Mouse (Mus musculus) cerebellum, adult 2 months (tissue): ENCODE measurements at regions not wholly inside any gene's neighbourhood (a gene's known extent, or its start where the extent isn't known, plus 50 kb on each side); places are given as distances from the start of the nearest gene placed in this dataset.

Experiments
- DNase-seq, 2 experiments: peaks; one replicate each; pipeline ENCODE4 v3.0.0; 2021
- H3K27ac ChIP-seq: fragments of 200-500 bp; 2 replicates; pipeline ENCODE4 v1.5.1; 2012; ENCODE audit warnings: low read length, control low read depth, inconsistent platforms; ENCODE audit not compliant: insufficient read depth
- H3K27me3 ChIP-seq: fragments of 200-500 bp; 2 replicates; pipeline ENCODE4 v1.6.1; 2012; ENCODE audit warnings: inconsistent platforms, mild to moderate bottlenecking, low read length, moderate library complexity; ENCODE audit not compliant: control insufficient read depth, insufficient read depth
- H3K4me1 ChIP-seq: fragments of 200-500 bp; 2 replicates; pipeline ENCODE4 v1.6.1; 2011; ENCODE audit warnings: low read length; ENCODE audit not compliant: control insufficient read depth, insufficient read depth
- H3K4me3 ChIP-seq: fragments of 200-500 bp; replicated peaks from 2 replicates; pipeline ENCODE3; 2011; ENCODE audit warnings: mild to moderate bottlenecking, low read depth, low read length, control low read depth; ENCODE audit not compliant: insufficient read depth
- CTCF ChIP-seq: fragments of 200-500 bp; IDR thresholded peaks from 2 replicates; pipeline ENCODE4 v1.5.1; 2011; ENCODE audit warnings: low read depth, mild to moderate bottlenecking, control low read depth, low read length, moderate library complexity, borderline replicate concordance; ENCODE audit not compliant: insufficient read depth
- POLR2A ChIP-seq: fragments of 200-500 bp; IDR thresholded peaks from 2 replicates; pipeline ENCODE4 v1.6.1; 2011; ENCODE audit warnings: low read length, control low read depth, borderline replicate concordance; ENCODE audit not compliant: insufficient read depth
- WGBS: fragments of 180-500 bp; shearing (Covaris S2); methylation state at CpG from one replicate; pipeline ENCODE4 v1.1.7; 2018; 5-methylcytosine and 5-hydroxymethylcytosine counted together

DNA sequence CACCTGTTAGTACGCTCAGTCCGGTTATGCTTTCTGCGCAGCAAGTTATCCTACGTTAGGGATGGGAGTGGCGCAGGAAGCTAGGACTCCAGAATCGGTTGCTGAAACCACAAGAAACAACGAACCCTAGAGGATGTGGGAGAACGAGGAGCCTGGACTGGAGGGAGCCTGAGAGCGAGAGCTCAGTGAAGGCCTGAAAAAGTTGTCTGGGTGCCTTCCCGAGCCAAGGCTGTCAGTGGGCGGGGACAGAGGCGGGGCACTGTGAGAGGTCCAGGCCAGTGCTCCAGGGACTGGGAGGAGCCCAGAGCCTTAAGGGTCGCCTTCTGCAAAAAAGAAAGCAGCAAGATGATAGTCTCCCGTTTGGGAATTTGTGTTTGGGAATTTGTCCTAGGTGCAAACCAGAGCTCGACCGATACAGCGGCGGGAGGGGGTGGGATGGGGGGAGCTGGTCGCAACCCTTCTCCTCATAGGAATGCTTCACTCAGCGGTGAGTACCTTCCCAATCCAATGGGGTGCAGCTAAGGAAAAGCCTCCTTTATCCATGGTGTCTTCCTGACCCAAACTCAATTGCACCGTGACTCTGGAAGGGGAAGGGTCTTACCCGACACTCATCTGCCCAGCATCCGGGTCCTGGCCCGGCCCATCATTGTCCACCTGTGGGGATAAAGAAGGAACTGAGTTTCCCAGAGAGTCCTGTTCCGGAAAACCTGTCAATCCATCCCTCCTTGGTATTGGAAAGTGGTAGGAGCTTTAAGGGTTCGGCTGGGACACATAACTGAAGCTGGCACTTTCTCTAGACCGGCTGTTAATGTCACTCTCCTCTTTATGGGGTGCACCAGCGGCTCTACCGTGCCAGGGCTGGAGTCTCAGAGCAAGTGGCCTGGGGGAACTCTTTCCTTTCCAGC, 453.6 kb upstream of the Tmem132c start:
- peak; percentile 2 to 5 for DNase-seq
- TF ChIP-seq POLR2A: no peak
- no peak for TF ChIP-seq CTCF
- 5% methylated on average over 29 of the region's 29 CpGs for WGBS
- Histone ChIP-seq H3K27me3 (no peaks in the 10 kb centered on the region; the same call in 1 of the 2 replicates), H3K27ac (no peak overlapping the region), H3K4me1 (no peaks in the 10 kb centered on the region; the same call in 1 of the 2 replicates), H3K4me3 (peak overlapping the region; percentile 31)

DNA sequence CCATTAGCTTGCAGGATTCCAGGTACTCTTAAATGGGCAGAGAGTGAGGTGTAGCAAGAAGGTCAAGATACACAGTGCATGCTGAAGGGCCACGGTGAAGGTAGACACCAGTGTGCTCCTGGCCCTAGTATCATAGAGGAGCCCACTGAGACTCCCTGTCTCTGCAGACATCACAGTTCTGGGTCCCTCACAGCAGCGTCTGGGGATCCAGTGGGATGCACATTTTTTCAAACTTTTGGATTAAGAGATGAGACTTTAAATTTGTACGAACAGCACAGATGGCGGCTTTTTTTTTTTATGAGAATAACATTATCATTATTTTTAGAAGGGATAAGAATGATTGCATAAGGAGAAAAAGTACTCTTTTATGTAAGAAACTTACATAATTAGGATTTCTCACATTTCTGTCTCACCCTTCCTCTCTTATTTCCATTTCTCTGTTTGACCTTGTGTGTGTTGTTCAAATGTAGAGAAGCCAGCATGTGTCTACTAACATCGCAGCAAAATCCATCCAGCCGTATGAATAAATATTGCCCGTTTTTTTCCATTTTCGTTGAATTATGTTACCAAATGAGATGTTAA, 441.8 kb upstream of the Tmem132c start:
- H3K27ac ChIP-seq: no peak overlapping the region
- WGBS: 92% methylated on average over 8 of the region's 8 CpGs
- no peak for DNase-seq
- no peak for TF ChIP-seq CTCF
- TF ChIP-seq POLR2A: no peak
- no peak overlapping the region for H3K4me3 ChIP-seq
- no peaks in the 10 kb centered on the region for H3K27me3 ChIP-seq
- H3K4me1 ChIP-seq: no peaks in the 10 kb centered on the region

DNA sequence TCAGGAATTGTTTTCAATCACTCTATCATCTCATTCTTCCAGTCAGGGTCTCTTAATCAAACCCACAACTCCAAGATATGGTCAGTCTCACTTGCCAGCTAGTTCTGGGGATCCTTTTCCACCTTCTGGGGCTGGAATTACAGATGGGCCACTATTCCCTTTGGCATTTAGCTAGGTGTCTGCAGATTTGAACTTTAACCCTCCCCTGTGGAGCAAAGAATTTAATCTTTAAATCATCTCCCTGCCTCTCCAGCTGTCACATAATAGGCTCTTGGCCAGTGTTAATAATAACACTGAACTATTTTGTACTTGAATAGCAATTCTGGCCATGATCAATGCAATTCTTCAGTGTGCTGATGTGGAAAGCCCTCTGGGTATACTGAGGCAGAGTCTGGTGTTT, 435.0 kb upstream of the Tmem132c start:
- TF ChIP-seq POLR2A: no peak
- TF ChIP-seq CTCF: no peak
- H3K4me1 ChIP-seq: no peaks in the 10 kb centered on the region
- H3K4me3 ChIP-seq: no peak overlapping the region
- H3K27me3 ChIP-seq: no peaks in the 10 kb centered on the region
- no peak for DNase-seq
- no peak overlapping the region for H3K27ac ChIP-seq

DNA sequence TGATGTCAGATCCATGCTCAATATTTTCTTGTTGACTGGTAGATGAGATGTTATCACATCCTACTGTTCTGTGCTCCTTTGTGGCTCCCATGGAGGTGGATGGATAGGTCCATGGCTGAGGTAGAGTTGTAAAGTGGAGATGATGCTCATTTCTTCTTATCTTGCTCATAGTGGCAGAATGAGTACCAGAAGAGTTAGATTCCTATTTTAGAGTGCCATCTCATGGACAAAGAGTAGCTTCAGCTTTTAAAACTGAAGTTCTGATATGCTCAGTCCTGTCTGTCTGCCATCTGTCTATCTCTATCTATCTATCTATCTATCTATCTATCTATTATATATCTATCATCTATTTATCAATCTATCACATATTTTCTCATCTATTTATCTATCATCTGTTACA, 425.5 kb upstream of the Tmem132c start:
- H3K4me3 ChIP-seq: no peak overlapping the region
- no peak for DNase-seq
- TF ChIP-seq CTCF (no peak), POLR2A (no peak)
- H3K27me3 ChIP-seq: no peaks in the 10 kb centered on the region
- H3K4me1 ChIP-seq: no peaks in the 10 kb centered on the region
- no peak overlapping the region for H3K27ac ChIP-seq

DNA sequence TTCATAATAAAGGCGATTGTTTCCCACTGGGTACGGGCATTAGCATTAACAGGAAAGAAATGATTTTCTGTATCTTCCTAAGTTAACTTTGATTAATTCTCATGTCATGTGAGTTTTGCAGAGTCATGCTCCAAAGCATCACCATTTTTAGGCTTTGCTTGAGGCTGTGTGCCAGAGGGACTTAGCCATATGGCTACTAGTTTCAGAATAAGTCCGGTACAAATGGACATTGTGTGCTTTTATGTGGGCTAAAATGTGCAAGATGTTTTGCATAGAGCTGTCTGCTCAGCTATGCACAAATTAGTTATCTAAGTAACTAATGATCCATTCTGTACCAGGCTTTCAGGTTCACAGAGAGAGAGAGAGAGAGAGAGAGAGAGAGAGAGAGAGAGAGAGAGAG, 406.2 kb upstream of the Tmem132c start:
- WGBS: 68% methylated on average over 3 of the region's 3 CpGs
- H3K4me3 ChIP-seq: no peak overlapping the region
- DNase-seq: peak in 1 of 2 experiments; percentile 3
- H3K4me1 ChIP-seq: no peaks in the 10 kb centered on the region
- no peak overlapping the region for H3K27ac ChIP-seq
- TF ChIP-seq POLR2A (no peak), CTCF (no peak)
- no peaks in the 10 kb centered on the region for H3K27me3 ChIP-seq

DNA sequence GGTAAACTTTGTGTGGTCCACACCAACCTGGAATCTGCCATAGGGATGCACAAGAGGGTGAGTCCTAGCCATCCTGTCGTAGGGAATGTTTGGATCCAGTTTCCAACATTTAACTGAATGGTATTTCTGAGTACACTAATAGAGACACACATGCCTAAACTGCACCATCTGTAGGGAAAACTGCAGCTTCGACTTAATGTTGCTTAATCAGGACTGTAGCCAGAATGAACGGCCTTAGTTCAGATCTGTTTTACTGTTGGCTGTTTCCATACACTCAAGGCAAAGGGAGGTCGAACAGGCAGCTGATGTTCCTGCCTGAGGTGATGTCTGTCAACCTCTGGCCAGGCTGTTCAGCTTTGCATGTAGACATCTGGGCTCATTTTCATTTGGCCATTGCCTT, 399.0 kb upstream of the Tmem132c start:
- no peak for DNase-seq
- Histone ChIP-seq H3K4me1 (no peaks in the 10 kb centered on the region), H3K27me3 (no peaks in the 10 kb centered on the region), H3K4me3 (no peak overlapping the region), H3K27ac (no peak overlapping the region)
- no peak for TF ChIP-seq POLR2A
- TF ChIP-seq CTCF: no peak
- WGBS: 73% methylated on average over 4 of the region's 4 CpGs

DNA sequence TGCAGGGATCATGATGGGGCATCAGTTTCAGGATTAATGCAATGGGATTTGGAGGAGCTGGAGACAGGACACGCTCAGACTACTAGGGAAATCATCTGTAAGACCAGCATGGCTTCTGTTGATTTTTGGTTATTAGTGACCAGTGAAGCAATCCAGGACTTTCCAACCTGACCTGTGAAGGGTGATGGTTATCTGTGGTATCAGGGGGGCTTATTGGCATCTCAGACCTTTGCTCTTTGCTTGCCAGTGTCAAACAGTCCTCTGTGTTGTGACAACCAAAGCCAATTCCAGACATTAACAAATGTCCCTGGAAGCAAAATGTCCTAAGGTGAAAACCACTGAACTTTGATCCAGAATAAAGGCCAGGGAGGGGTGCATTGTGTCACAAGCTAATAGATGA, 379.5 kb upstream of the Tmem132c start:
- DNase-seq: no peak
- 94% methylated on average over 1 of the region's 1 CpGs for WGBS
- TF ChIP-seq POLR2A: no peak
- no peak for TF ChIP-seq CTCF
- Histone ChIP-seq H3K4me3 (no peak overlapping the region), H3K27ac (no peak overlapping the region), H3K27me3 (no peaks in the 10 kb centered on the region), H3K4me1 (no peaks in the 10 kb centered on the region)

DNA sequence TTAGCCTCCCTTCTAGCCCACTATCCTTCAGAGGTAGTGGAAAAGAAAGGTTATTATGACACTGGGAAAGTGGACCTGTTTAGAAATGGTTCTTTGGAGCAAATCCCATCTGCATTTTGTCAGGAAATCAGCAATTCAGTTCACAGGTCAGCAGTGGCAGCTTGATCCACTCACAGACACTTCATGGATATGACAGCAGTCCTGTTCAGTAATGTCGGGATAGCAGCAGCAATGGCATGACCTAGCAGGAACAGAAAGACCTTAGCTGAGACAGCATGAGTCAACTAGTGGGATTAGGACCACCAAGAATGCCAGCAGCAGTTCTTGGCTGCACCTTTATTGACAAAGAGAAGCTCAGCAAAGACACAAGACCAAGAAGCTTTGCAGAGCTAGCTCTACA, 365.8 kb upstream of the Tmem132c start:
- H3K27me3 ChIP-seq: no peaks in the 10 kb centered on the region
- DNase-seq: no peak
- H3K4me1 ChIP-seq: no peaks in the 10 kb centered on the region
- 85% methylated on average over 1 of the region's 1 CpGs for WGBS
- no peak for TF ChIP-seq POLR2A
- no peak for TF ChIP-seq CTCF
- no peak overlapping the region for H3K27ac ChIP-seq
- H3K4me3 ChIP-seq: no peak overlapping the region

DNA sequence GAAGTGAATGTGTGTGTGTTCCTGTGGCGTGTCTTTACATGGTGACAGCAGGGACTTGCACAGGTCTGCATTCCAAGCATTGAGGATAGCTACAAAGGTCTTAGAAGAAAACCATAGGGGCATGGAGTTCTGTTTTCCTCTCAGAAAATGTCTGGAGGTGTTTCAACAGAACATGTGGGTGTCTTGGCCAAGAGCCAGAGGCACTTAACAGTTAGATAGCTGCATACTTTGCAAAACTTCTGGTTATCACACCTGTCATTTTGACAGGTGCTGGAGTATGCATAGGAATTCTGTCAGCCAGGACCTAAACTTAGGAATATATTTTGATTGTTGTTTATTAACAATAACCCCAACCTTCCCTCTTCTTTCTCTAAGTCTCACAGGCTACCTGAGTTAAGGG, 350.9 kb upstream of the Tmem132c start:
- H3K4me1 ChIP-seq: no peaks in the 10 kb centered on the region
- no peak overlapping the region for H3K27ac ChIP-seq
- H3K4me3 ChIP-seq: no peak overlapping the region
- 64% methylated on average over 1 of the region's 1 CpGs for WGBS
- H3K27me3 ChIP-seq: no peaks in the 10 kb centered on the region
- TF ChIP-seq CTCF (no peak), POLR2A (no peak)
- DNase-seq: no peak
